Mouse (Mus musculus): ENCODE data around the gene Trio.

Trio gene

DNA sequence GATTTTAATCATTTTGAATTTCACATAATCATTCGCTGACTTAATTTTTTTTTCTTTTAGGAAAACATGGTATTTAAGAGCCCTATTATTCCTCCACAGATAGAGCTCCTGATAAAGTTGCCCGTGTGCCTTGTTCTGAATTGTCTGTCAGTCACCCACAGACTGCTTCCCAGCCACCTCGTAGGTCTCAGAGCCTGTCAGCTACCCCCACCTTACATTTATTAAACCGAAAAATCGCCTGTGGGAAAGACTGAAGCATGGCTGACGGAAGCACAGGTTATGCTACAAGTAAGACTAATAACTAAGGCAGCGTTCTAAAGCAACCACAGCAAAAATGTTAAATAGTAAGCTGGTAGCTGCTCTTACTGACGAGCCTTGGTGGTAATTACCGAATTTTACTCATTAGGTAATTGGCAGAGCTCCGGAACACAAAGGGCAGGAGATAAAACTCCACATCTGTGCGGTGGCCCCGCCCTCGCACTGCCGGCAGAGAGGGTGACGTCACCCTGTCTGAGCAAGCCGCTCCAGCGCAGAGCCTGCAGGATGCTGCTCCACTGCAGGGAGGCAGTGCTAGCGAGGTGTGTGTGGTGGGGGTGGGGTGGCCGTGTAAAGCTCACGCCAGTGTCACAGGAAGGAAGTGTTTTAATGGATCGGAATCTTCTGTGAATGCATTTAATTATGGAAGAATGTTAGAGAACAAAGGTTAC is 102.2 kb downstream of the Trio start:
- peak; percentile 66 for DNase-seq (ENCODE audit: low read depth)

- DNase-seq (ENCODE audit: low read depth) = no peak
Measured at GRCm38 (mm10) chr15:27920751-27921150, 104.9 kb downstream of the Trio start.

GRCm38 (mm10) chr15:27919540-27919939 is 106.1 kb downstream of the Trio start:
- DNase-seq (ENCODE audit: low read depth) = peak; percentile 59

DNA sequence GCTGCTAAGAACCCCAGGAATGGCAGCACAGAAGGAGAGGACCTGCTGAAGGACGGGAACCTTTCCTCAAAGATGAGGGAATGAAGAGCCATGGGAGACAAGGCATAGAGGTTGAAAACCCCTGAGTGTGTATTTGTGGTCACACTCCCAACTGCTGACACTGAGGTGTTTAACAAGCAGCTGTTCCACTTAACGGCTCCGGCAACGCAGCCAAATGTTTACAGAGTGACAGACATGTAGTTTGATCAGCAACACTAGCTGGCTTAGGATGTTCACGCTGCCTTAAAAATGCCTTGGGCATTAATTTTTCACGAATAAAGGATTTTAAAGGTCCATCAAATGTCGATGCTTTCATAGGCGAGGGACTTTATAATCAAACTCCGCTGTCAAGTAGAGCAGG is 106.8 kb downstream of the Trio start:
- no peak for DNase-seq (ENCODE audit: low read depth)

DNA sequence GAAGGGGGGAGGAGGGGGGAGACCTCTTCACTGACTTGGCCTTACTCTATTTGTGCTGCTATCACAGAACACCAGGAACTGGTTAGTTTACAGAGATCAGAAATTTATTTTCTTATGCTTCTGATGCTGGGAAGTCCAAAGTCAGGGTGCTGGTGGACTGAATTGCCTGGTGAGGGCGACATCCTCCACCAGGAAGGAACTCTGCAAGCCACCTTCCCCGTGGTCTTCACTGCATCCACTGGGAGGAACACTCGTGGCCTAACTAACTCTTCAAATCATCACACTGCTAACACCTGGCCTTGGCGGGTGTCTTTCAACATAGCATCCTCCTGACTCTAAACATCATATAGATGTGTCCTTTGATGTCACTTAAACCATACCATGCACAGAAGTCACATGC is 109.4 kb downstream of the Trio start:
- no peak for DNase-seq (ENCODE audit: low read depth)

DNA sequence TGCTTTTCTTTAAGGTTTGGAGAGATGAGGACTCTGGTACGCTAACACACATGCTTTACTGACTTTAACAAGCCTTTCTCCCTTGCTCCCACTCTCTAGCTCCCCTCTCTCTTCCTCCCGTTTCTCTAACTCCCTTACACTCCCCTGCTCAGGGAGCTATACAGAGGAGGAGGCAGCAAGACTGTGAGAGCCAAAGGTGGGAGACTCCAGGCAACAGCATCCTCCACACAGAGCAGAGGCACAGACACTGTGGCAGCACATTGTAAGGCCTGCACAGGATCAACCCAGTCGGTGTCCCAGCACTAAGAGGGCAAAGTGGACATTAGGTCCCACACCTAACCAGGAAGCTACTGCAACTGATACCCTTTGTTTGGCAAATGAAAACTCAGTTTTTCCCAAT is 112.6 kb downstream of the Trio start:
- no peak for DNase-seq (ENCODE audit: low read depth)

DNA sequence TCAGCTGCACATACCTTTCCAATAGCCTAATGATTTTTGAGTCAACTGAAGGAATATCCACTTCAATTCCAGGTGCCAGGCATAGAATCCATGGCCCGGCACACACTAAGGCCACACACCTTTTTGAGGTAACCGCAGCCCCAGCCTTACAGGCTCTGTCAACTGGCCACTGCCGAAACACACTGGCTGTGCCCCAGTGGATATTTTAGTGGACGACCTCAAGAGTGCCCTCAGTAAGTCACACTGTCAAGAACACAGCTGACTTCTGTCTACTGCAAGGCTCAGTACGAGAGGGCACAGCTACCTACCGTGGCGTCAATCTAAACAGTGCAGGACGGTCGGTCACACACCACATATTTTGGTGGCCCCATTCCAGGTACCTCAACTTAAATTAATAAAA is 114.5 kb downstream of the Trio start:
- no peak for DNase-seq (ENCODE audit: low read depth)

DNA sequence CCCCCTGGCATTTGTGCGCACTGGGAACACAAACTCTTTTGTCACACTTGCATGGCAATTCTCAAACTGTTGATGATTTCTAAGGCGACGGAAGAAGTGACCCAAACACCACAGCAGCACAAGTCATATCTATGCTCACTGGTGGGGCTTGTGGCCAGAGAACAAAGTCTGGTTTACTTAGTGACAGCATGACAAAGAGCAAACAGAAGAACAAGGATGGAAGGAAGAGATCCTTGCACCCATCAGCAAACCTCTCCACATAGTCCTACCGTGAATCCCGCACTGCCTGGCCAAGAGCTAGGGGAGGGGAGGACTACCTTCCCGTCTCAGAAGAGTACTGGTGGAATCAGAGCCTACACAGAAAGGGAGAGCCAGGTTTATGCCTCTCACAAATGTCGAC is 115.5 kb downstream of the Trio start:
- no peak for DNase-seq (ENCODE audit: low read depth)

GRCm38 (mm10) chr15:27907649-27908048 is 118.0 kb downstream of the Trio start:
- no peak for DNase-seq (ENCODE audit: low read depth)

- DNase-seq (ENCODE audit: low read depth) = no peak
Measured at GRCm38 (mm10) chr15:27906409-27906808, 119.2 kb downstream of the Trio start.

- no peak for DNase-seq (ENCODE audit: low read depth)
Measured at GRCm38 (mm10) chr15:27905341-27905740, 120.3 kb downstream of the Trio start.

DNA sequence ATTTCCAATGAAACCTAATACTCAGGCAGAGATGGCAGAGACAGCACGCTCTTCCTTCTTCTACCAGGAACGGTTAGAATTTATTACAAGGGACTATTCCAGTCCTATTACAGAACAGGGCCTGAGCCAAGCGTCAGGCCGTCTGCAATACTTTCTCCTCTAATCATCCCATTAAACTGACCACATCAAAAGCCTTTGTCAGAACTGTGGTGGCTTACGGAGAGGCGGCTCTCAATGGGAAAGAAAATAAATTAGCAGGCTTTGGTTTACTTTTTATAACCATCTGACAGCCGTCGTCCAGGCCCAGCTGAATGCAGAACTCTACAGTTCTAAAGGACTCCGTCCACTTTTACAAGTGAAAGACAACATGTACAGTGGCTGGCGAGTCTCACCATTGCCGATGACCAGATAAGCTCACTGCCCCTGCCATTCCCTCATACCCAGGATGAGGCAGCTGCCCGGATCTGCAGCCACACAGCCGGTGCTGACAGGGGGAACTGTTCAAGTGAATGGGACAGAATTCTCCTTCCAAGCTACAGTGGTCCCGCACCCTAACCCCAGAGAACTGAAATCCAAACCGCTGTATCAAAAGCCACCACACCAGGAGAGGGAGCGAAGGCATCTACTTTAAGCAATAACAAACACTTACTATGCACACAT is 121.2 kb downstream of the Trio start:
- DNase-seq (ENCODE audit: low read depth) = no peak

GRCm38 (mm10) chr15:27901200-27901599 is 124.4 kb downstream of the Trio start:
- DNase-seq (ENCODE audit: low read depth) = no peak

DNA sequence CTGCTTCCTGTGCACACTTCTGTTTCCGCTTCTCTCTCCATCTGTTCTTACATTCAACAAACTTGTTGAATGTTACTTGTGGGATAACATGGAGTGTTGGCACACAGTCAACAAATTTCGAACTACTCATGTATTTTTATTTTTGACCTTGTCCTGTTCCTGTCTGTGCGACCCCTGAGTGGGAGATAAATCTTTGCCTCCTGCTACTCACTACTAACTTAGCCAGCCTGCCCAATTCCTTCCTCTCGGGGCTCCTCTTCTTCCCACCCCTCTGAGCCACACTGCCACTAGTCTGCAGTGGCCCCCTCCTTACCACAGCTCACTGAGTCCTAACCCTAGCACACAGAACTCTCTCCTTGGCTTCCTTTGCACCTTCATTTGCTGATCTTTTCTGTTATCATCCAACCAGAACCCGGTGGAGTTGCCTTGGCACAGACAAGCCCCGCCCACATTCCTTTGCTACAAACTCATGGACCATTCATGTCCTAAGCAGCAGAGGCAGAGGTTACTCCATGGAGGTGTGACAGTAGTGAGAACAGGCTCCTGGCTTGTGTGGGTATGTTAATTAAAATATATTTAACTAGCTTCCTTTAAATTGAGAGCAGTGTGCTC is 126.7 kb downstream of the Trio start:
- DNase-seq (ENCODE audit: low read depth) = no peak

DNA sequence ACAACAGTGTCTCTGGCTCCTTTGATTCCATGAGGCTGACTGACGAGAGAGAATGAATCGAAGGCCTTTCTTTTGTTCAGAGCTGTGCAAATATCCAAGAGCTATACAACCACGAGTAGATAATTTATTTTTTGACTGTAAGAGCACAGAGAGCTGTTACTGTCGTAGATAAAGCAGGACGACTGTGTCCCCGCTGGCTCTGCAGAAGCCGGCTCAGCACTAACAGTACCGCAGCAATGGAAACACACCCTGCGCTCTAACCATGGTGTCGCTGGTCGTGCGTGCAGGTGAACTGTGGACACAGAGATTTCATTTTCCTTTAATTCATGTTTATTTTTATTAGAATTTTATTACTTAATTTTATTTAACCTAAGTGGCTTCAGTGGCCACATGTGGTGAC is 131.5 kb downstream of the Trio start:
- no peak for DNase-seq (ENCODE audit: low read depth)

GRCm38 (mm10) chr15:27892029-27892428 is 133.6 kb downstream of the Trio start:
- no peak for DNase-seq (ENCODE audit: low read depth)

- no peak for DNase-seq (ENCODE audit: low read depth)
Measured at GRCm38 (mm10) chr15:27890666-27891065, 135.0 kb downstream of the Trio start.

- no peak for DNase-seq (ENCODE audit: low read depth)
Measured at GRCm38 (mm10) chr15:27888153-27888552, 137.5 kb downstream of the Trio start.

GRCm38 (mm10) chr15:27886992-27887391 is 138.7 kb downstream of the Trio start:
- DNase-seq (ENCODE audit: low read depth) = peak; percentile 21

DNA sequence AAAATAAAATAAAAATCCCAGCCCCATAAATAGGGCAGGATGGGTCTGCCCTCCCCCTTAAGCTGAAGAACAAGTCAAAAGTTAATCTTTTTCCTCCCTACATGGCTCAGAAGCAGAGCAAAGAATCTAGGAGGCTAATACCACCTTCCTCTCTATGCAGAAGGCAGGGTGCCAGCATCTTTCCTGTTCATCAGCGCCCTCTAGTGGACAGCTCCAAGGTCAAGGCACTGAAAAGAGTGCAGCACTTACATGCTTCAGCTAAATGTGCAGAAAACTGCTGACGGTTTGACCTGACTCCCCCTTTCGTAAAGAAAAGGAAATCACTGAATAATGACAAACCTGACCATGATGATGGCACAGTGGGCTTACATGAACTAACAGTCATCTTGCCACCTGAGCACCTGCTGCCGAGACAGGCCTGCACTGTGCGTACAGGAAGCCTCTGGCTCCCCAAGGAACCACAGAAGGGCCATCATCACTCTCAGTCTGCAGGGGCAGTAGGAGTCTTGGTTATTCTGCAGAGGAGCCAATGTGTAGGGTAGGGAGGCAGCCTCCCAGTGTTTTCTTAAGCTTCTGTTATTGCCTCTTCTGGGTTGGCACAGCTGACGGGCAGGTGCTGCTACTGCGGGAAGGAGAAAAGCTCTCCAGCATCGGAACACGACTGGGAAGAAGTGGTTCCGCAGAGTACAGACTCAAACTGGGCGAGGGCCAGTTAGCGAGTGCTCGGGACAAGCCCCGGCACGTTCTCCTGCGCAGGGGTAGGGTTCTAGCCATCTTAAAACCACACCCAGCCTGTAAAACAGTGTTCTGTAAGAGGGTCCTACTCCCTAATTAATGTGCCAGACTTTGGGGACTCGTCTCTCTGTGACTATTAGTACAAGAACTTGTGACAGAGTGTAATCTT is 141.0 kb downstream of the Trio start:
- DNase-seq (ENCODE audit: low read depth) = peak; percentile 66

DNA sequence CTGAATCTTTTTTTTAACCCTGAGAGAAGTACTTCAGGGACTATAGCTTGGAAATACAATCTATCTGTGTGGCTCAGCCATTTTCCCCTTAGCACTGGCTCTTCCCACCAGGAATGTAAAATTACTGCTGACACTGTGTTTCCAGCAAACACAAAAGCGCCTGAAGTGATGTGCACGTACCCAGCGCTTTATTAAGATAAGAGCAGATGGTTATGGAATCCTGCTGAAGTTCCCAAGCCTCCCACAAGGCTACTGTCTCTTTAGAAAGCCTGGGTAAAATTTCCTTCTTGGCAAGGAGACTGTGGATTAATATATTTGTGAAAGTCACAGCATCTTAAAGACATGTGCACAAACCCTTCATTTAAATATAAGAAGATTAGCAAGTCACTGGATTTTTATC is 141.8 kb downstream of the Trio start:
- no peak for DNase-seq (ENCODE audit: low read depth)

DNA sequence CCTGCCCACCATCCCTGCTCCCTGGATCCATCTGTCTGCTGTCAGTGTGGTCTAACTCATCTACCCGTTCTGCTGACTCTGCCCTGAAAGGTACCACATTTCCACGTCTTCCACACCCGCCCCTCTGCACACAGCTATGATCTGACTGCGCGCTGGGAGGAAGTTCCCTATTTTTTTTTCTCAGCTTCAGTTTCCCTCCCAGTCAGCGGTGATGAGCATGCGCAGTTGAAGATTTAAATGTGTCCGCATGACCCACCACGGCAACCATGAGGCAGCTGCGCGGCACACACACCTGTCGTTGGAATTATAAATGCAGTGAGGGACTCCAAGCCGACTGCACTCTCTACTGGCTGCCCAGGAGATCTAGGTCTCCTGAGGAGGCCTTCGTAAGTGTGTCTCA is 142.8 kb downstream of the Trio start:
- DNase-seq (ENCODE audit: low read depth) = no peak

Measured in 416B (cell line).